Mouse (Mus musculus): ENCODE data around the gene Rhpn2. TPM values are rescaled to one million over a fixed set of nuclear protein-coding genes. Genes with fewer than 3 reads are reported as not detected.
A peak's percentile ranks its signal among the peaks of the same experiment; 100 is the strongest.

The Rhpn2 gene
- polyA plus RNA-seq, 1 experiment from 2014 or later = 1.9 TPM

GRCm38 (mm10) chr7:35395734-35396456 is 61.9 kb downstream of the Rhpn2 start:
- H3K9me3 ChIP-seq (ENCODE audit: control insufficient read depth, low read length) = no peaks in the 10 kb centered on the region
- H3K9ac ChIP-seq (ENCODE audit: low read length) = peak overlapping the region; percentile 66
- WGBS = 15% methylated on average over 17 of the region's 17 CpGs
- H3K4me2 ChIP-seq = peak overlapping the region; percentile 84
- peak; percentile 80 for DNase-seq (ENCODE audit: low spot score, missing footprints)
- no peak for ATAC-seq (ENCODE audit: low FRiP score)
- H3K4me1 ChIP-seq (ENCODE audit: control insufficient read depth, insufficient read depth, low read length) = peaks cover 16% of the 10 kb centered on the region
- H3K27me3 ChIP-seq (ENCODE audit: control insufficient read depth, insufficient read depth, low read length) = no peaks in the 10 kb centered on the region
- peak overlapping the region; percentile 74 for H3K4me3 ChIP-seq (ENCODE audit: low read depth, low read length)
- no peak overlapping the region for H3K27ac ChIP-seq (ENCODE audit: low read depth, low read length)
- peaks cover 6% of the 10 kb centered on the region for H3K36me3 ChIP-seq (ENCODE audit: control insufficient read depth, insufficient read depth, low read length)

GRCm38 (mm10) chr7:35396542-35397168 is 62.7 kb downstream of the Rhpn2 start, which contains the start of the genes Faap24 and Cep89:
Faap24 (minus strand) TSS chr7:35396836.
Cep89 (plus strand) TSS chr7:35397035.
- H3K27me3 ChIP-seq (ENCODE audit: control insufficient read depth, insufficient read depth, low read length) = no peaks in the 10 kb centered on the region
- DNase-seq (ENCODE audit: low spot score, missing footprints) (peak; percentile 100), ATAC-seq (ENCODE audit: low FRiP score) (peak; percentile 99)
- H3K4me2 ChIP-seq = peak within 1 kb of the TSS; percentile 84
- H3K4me1 ChIP-seq (ENCODE audit: control insufficient read depth, insufficient read depth, low read length) = peaks cover 16% of the 10 kb centered on the region
- no peaks in the 10 kb centered on the region for H3K9me3 ChIP-seq (ENCODE audit: control insufficient read depth, low read length)
- H3K9ac ChIP-seq (ENCODE audit: low read length) = peak within 1 kb of the TSS; percentile 67
- WGBS = under 1% methylated on average over 28 of the region's 28 CpGs
- no peak within 1 kb of the TSS for H3K27ac ChIP-seq (ENCODE audit: low read depth, low read length)
- H3K4me3 ChIP-seq (ENCODE audit: low read depth, low read length) = peak within 1 kb of the TSS; percentile 74
- H3K36me3 ChIP-seq (ENCODE audit: control insufficient read depth, insufficient read depth, low read length) = peaks cover 13% of the 10 kb centered on the region

GRCm38 (mm10) chr7:35401169-35401568 is 67.2 kb downstream of the Rhpn2 start:
- Histone ChIP-seq H3K4me1 (ENCODE audit: control insufficient read depth, insufficient read depth, low read length) (peaks cover 10% of the 10 kb centered on the region), H3K36me3 (ENCODE audit: control insufficient read depth, insufficient read depth, low read length) (peaks cover 18% of the 10 kb centered on the region), H3K4me2 (no peak overlapping the region), H3K9ac (ENCODE audit: low read length) (no peak overlapping the region), H3K27ac (ENCODE audit: low read depth, low read length) (no peak overlapping the region), H3K4me3 (ENCODE audit: low read depth, low read length) (no peak overlapping the region), H3K27me3 (ENCODE audit: control insufficient read depth, insufficient read depth, low read length) (no peaks in the 10 kb centered on the region), H3K9me3 (ENCODE audit: control insufficient read depth, low read length) (no peaks in the 10 kb centered on the region)
- 85% methylated on average over 4 of the region's 4 CpGs for WGBS
- ATAC-seq (ENCODE audit: low FRiP score) (no peak), DNase-seq (ENCODE audit: low spot score, missing footprints) (peak; percentile 80)

GRCm38 (mm10) chr7:35415226-35415625 is 81.3 kb downstream of the Rhpn2 start:
- Histone ChIP-seq H3K36me3 (ENCODE audit: control insufficient read depth, insufficient read depth, low read length) (peaks cover 10% of the 10 kb centered on the region), H3K9me3 (ENCODE audit: control insufficient read depth, low read length) (no peaks in the 10 kb centered on the region), H3K27me3 (ENCODE audit: control insufficient read depth, insufficient read depth, low read length) (no peaks in the 10 kb centered on the region), H3K4me2 (no peak overlapping the region), H3K4me3 (ENCODE audit: low read depth, low read length) (no peak overlapping the region), H3K9ac (ENCODE audit: low read length) (no peak overlapping the region), H3K27ac (ENCODE audit: low read depth, low read length) (no peak overlapping the region), H3K4me1 (ENCODE audit: control insufficient read depth, insufficient read depth, low read length) (no peaks in the 10 kb centered on the region)
- DNase-seq (ENCODE audit: low spot score, missing footprints) (peak; percentile 51), ATAC-seq (ENCODE audit: low FRiP score) (no peak)
- WGBS = 76% methylated on average over 5 of the region's 5 CpGs

- peaks cover 5% of the 10 kb centered on the region for H3K36me3 ChIP-seq (ENCODE audit: control insufficient read depth, insufficient read depth, low read length)
- ATAC-seq (ENCODE audit: low FRiP score) (no peak), DNase-seq (ENCODE audit: low spot score, missing footprints) (no peak)
- no peaks in the 10 kb centered on the region for H3K27me3 ChIP-seq (ENCODE audit: control insufficient read depth, insufficient read depth, low read length)
- no peak overlapping the region for H3K4me3 ChIP-seq (ENCODE audit: low read depth, low read length)
- no peaks in the 10 kb centered on the region for H3K4me1 ChIP-seq (ENCODE audit: control insufficient read depth, insufficient read depth, low read length)
- H3K9me3 ChIP-seq (ENCODE audit: control insufficient read depth, low read length) = no peaks in the 10 kb centered on the region
- 85% methylated on average over 9 of the region's 9 CpGs for WGBS
- H3K9ac ChIP-seq (ENCODE audit: low read length) = no peak overlapping the region
- H3K27ac ChIP-seq (ENCODE audit: low read depth, low read length) = no peak overlapping the region
- H3K4me2 ChIP-seq = no peak overlapping the region
Measured at GRCm38 (mm10) chr7:35415801-35416653, 82.1 kb downstream of the Rhpn2 start.

DNA sequence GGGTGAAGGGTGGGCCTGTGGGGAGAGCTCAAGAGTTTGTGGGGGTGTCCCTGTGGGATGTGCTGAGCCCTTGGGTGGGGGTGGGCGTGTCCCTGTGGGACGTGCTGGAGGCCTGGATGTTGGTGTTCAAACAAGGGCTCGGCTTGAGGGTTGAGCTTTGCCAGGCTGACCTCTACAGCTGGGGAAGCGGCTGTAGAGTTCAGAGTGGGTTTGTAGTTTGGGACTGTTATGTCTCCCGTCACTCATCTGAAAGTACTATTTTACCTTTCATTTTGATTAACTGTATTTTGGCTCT is 82.6 kb downstream of the Rhpn2 start:
- H3K27ac ChIP-seq (ENCODE audit: low read depth, low read length) = no peak overlapping the region
- no peak overlapping the region for H3K4me2 ChIP-seq
- 84% methylated on average over 5 of the region's 5 CpGs for WGBS
- ATAC-seq (ENCODE audit: low FRiP score) = no peak
- H3K36me3 ChIP-seq (ENCODE audit: control insufficient read depth, insufficient read depth, low read length) = peaks cover 8% of the 10 kb centered on the region
- no peak overlapping the region for H3K4me3 ChIP-seq (ENCODE audit: low read depth, low read length)
- H3K9me3 ChIP-seq (ENCODE audit: control insufficient read depth, low read length) = no peaks in the 10 kb centered on the region
- DNase-seq (ENCODE audit: low spot score, missing footprints) = peak; percentile 59
- H3K4me1 ChIP-seq (ENCODE audit: control insufficient read depth, insufficient read depth, low read length) = no peaks in the 10 kb centered on the region
- no peak overlapping the region for H3K9ac ChIP-seq (ENCODE audit: low read length)
- no peaks in the 10 kb centered on the region for H3K27me3 ChIP-seq (ENCODE audit: control insufficient read depth, insufficient read depth, low read length)

- DNase-seq (ENCODE audit: low spot score, missing footprints) (peak; percentile 69), ATAC-seq (ENCODE audit: low FRiP score) (no peak)
- Histone ChIP-seq H3K36me3 (ENCODE audit: control insufficient read depth, insufficient read depth, low read length) (peaks cover 20% of the 10 kb centered on the region), H3K27me3 (ENCODE audit: control insufficient read depth, insufficient read depth, low read length) (no peaks in the 10 kb centered on the region), H3K9ac (ENCODE audit: low read length) (no peak overlapping the region), H3K9me3 (ENCODE audit: control insufficient read depth, low read length) (no peaks in the 10 kb centered on the region), H3K4me3 (ENCODE audit: low read depth, low read length) (no peak overlapping the region), H3K4me2 (no peak overlapping the region), H3K27ac (ENCODE audit: low read depth, low read length) (no peak overlapping the region), H3K4me1 (ENCODE audit: control insufficient read depth, insufficient read depth, low read length) (no peaks in the 10 kb centered on the region)
- 95% methylated on average over 10 of the region's 10 CpGs for WGBS
Measured at GRCm38 (mm10) chr7:35423071-35423470, 89.1 kb downstream of the Rhpn2 start.

DNA sequence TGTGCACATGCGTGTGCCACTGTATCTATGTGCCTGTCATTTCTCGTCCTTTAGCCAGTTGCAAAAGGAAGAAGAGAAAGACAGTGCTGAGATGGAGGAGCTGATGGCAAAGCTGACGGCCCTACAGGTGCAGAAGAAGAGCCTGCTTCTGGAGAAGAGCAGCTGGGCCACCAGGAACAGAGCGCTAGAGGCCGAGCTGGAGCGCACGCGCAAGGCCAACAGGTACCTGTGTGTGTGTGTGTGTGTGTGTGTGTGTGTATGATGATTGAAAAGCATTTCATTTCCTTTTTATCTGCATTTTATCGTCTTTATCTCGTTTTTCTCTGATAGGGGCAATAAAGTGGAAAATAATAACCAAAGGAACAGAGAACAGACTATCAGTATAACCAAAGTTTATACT is 94.2 kb downstream of the Rhpn2 start:
- H3K27ac ChIP-seq (ENCODE audit: low read depth, low read length) = no peak overlapping the region
- 89% methylated on average over 10 of the region's 10 CpGs for WGBS
- no peaks in the 10 kb centered on the region for H3K4me1 ChIP-seq (ENCODE audit: control insufficient read depth, insufficient read depth, low read length)
- no peak for ATAC-seq (ENCODE audit: low FRiP score)
- H3K4me3 ChIP-seq (ENCODE audit: low read depth, low read length) = no peak overlapping the region
- no peaks in the 10 kb centered on the region for H3K9me3 ChIP-seq (ENCODE audit: control insufficient read depth, low read length)
- H3K27me3 ChIP-seq (ENCODE audit: control insufficient read depth, insufficient read depth, low read length) = no peaks in the 10 kb centered on the region
- H3K9ac ChIP-seq (ENCODE audit: low read length) = no peak overlapping the region
- no peak overlapping the region for H3K4me2 ChIP-seq
- H3K36me3 ChIP-seq (ENCODE audit: control insufficient read depth, insufficient read depth, low read length) = peaks cover 25% of the 10 kb centered on the region
- peak; percentile 17 for DNase-seq (ENCODE audit: low spot score, missing footprints)

DNA sequence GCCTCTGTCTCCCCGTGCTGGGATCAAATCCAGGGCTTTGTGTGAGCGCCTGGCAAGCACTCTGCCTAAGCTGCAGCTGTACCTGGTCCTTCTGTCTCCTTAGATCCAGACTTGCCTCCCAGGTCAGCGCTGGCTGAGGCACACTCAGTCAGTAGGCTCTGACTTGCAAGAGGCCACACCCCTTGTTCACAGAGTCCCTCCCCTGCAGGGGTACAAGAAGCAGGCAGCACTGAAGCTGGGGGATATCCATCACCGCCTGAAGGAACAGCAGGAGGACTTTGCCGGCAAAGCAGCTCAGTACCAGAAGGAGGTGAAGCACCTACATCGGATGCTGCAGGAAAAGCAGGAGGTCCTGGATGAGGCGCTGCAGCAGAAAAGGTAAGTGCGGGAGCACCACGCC is 101.3 kb downstream of the Rhpn2 start:
- DNase-seq (ENCODE audit: low spot score, missing footprints) = peak; percentile 2
- Histone ChIP-seq H3K4me1 (ENCODE audit: control insufficient read depth, insufficient read depth, low read length) (no peaks in the 10 kb centered on the region), H3K9me3 (ENCODE audit: control insufficient read depth, low read length) (no peaks in the 10 kb centered on the region), H3K4me3 (ENCODE audit: low read depth, low read length) (no peak overlapping the region), H3K27me3 (ENCODE audit: control insufficient read depth, insufficient read depth, low read length) (no peaks in the 10 kb centered on the region), H3K27ac (ENCODE audit: low read depth, low read length) (no peak overlapping the region), H3K4me2 (no peak overlapping the region), H3K36me3 (ENCODE audit: control insufficient read depth, insufficient read depth, low read length) (peaks cover 28% of the 10 kb centered on the region), H3K9ac (ENCODE audit: low read length) (no peak overlapping the region)
- ATAC-seq (ENCODE audit: low FRiP score) = no peak
- 81% methylated on average over 9 of the region's 9 CpGs for WGBS

Measured in midbrain, embryonic 11.5 days (tissue).